Mouse (Mus musculus): ENCODE measurements at regions not wholly inside any gene's neighbourhood (a gene's known extent, or its start where the extent isn't known, plus 50 kb on each side); places are given as distances from the start of the nearest gene placed in this dataset.

DNA sequence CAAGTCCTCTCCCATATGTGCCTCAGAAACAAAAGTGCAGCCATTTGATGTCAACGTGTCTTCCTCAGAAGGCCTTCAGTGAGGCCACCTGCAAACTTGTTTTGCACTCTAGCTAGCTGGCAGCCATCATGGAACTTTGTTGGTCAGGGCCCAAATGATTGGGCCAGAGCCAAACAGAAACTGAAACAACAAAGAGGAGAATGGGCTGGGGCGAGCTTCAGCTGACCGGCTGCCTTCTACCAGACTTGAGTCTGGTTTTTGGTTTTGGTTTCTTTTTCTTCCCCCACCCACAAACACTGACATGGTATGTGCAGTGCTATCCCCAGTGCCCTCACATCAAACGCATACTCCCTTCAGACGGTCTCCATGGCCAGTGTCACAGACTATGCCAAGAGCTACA is 183.7 kb downstream of the Prkcq start:
- TF ChIP-seq MYC (IDR thresholded peaks at IDR 0.05; ENCODE audit: low read depth, low read length) (no peak), CTCF (conservative IDR thresholded peaks at IDR 0.05 in 1 of 2, IDR thresholded peaks at IDR 0.05 in 1 of 2; ENCODE audit: low read depth in 2 of 2, low read length in 2 of 2) (no peak), ZNF384 (IDR thresholded peaks at IDR 0.05; ENCODE audit: low read depth, low read length) (no peak), MAFK (IDR thresholded peaks at IDR 0.05; ENCODE audit: insufficient replicate concordance, low read length) (no peak), ZC3H11A (IDR thresholded peaks at IDR 0.05; ENCODE audit: low read depth, low read length) (no peak)

Data from CH12.LX (cell line).